Mouse (Mus musculus) forebrain, embryonic 10.5 days (tissue): ENCODE data around the gene Medag. TPM values are rescaled to one million over a fixed set of nuclear protein-coding genes. Genes with fewer than 3 reads are reported as not detected.
A peak's percentile ranks its signal among the peaks of the same experiment; 100 is the strongest.

Experiments used
- DNase-seq: peaks from one replicate; pipeline ENCODE4 v3.0.0-alpha.2; 2017; ENCODE audit warnings: low spot score; ENCODE audit errors: extremely low spot score
- H3K27ac ChIP-seq: fragments of 300-500 bp; sonication (generic); 2 replicates; pipeline ENCODE4 v1.5.1; 2016; ENCODE audit warnings: mild to moderate bottlenecking
- H3K27me3 ChIP-seq: fragments of 300-500 bp; sonication (generic); 2 replicates; pipeline ENCODE4 v1.6.1; 2016; ENCODE audit warnings: mild to moderate bottlenecking; ENCODE audit not compliant: poor library complexity, severe bottlenecking
- H3K36me3 ChIP-seq: fragments of 300-500 bp; sonication (generic); replicated peaks from 2 replicates; pipeline ENCODE4 v1.6.1; 2016; ENCODE audit warnings: mild to moderate bottlenecking, moderate library complexity
- H3K4me1 ChIP-seq: fragments of 300-500 bp; sonication (generic); 2 replicates; pipeline ENCODE4 v1.6.1; 2016
- H3K4me3 ChIP-seq: fragments of 300-500 bp; sonication (generic); 2 replicates; pipeline ENCODE4 v1.5.1; 2016; ENCODE audit warnings: mild to moderate bottlenecking, moderate library complexity
- H3K9me3 ChIP-seq: fragments of 300-500 bp; sonication (generic); 2 replicates; pipeline ENCODE4 v1.6.1; 2016; ENCODE audit warnings: mild to moderate bottlenecking, moderate library complexity
- WGBS: fragments of 180-500 bp; shearing (Covaris S2); methylation state at CpG from one replicate; pipeline ENCODE4 v1.1.7; 2016; 5-methylcytosine and 5-hydroxymethylcytosine counted together
- polyA plus RNA-seq: library from polyadenylated mRNA; unstranded; fragments of >200 nt; fragmentation: Nextera tagmentation; extraction: Ambion mirVana; gene quantifications from 2 replicates; pipeline ENCODE4 v1.2.1, GENCODE M21; 2016

The Medag gene
- polyA plus RNA-seq, 1 experiment from 2014 or later: 0.60 TPM

DNA sequence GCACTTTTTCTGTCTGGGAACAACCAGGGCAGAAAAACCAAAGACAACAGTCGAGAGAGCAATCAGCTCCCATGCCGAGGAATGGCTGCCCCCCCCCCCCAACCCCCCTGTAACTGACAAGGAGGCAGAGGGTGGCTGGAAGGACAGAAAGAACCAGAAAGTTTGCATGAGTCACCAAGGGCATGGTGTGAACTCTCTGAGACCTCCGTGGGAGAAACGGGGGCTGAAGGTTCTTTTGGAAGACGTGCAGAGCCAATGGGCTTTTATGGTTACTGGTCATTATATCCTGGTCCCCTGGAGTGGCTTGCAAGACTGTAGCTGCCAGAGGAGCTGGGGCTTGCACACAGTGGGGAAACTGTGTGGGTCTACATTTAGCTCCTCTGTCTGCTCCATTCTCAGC is 22.6 kb upstream of the Medag start:
- Histone ChIP-seq H3K4me3 (no peak overlapping the region), H3K27ac (peak overlapping the region; percentile 67), H3K9me3 (peaks cover 13% of the 10 kb centered on the region), H3K36me3 (no peaks in the 10 kb centered on the region), H3K27me3 (no peaks in the 10 kb centered on the region), H3K4me1 (peaks cover 23% of the 10 kb centered on the region)
- WGBS: 86% methylated on average over 5 of the region's 5 CpGs
- DNase-seq: no peak

DNA sequence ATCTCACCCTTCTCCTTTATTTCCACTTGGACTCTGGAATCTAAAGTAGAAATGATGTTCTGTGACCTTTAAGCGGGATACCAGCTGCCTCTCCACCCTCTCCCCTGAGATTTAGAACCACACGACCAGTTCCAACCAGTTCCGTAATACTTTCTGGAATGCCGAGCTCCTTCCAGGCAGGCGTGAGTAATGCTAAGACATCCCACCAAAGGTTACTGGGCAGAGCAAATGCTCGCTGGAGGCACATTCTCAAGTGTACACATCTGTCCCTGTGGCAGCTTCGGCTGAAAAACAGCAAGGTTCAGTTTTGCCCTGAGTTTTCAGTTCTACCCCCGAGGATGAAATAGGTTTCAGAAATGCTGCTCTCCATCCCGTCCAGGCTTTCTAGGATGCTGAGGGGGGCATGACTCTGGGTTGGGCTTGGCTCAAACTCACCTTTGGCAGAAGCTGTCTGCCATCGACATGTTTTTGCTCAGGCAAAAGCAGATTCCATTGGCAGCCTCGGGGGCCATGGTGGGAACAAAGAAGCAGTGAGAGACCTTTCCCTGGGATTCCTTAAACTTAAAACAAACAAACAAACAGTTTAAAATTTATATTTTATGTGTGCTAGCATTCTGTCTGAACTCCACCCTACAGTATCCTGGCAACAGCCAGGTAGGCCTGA is 21.9 kb upstream of the Medag start:
- H3K9me3 ChIP-seq: peaks cover 13% of the 10 kb centered on the region
- H3K4me3 ChIP-seq: no peak overlapping the region
- DNase-seq: no peak
- H3K27ac ChIP-seq: peak overlapping the region; percentile 67
- no peaks in the 10 kb centered on the region for H3K27me3 ChIP-seq
- 69% methylated on average over 11 of the region's 11 CpGs for WGBS
- H3K4me1 ChIP-seq: peaks cover 23% of the 10 kb centered on the region
- H3K36me3 ChIP-seq: no peaks in the 10 kb centered on the region

DNA sequence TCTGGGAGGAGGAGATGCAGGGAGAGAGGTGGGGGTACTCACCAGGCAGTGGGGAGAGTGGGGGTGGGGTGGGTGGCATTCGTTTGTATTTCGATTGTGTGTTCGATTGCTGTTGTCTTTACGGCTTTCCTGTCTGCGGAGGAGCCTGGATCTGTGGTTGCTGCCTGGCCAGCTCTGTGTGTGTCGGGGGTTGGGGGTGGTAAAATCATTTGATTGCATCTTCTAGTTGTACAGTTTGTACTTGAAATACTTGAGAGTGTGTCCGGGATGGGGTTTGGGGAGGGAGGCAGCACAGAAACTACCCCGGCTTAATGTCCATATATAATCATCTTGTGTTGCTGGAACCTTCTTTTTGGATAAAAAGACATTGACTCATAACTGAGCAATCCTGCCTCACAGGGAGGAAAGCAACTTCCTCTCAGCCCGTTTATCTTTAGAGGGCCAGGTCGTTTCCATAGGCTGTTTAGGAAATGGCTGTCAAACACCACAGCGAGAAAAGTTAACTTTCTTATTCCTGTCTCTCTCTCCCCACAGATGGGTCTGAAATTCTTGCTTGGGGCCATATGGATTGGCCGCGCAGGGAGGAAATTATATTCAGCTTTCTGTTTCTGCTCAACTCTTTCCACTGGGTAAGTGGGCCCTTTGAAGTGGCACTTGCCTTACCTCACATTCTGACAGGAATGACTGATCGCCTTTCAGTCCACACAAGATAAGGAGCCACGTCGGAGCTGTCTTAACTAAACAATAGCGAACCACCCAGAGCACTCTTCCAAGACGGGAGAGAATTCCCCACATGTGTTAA is 19.8 kb upstream of the Medag start:
- H3K4me1 ChIP-seq: peaks cover 23% of the 10 kb centered on the region
- H3K27me3 ChIP-seq: no peaks in the 10 kb centered on the region
- H3K4me3 ChIP-seq: no peak overlapping the region
- 71% methylated on average over 18 of the region's 18 CpGs for WGBS
- H3K27ac ChIP-seq: peak overlapping the region; percentile 36; the same call in 1 of the 2 replicates
- H3K36me3 ChIP-seq: no peaks in the 10 kb centered on the region
- DNase-seq: no peak
- H3K9me3 ChIP-seq: peaks cover 10% of the 10 kb centered on the region

DNA sequence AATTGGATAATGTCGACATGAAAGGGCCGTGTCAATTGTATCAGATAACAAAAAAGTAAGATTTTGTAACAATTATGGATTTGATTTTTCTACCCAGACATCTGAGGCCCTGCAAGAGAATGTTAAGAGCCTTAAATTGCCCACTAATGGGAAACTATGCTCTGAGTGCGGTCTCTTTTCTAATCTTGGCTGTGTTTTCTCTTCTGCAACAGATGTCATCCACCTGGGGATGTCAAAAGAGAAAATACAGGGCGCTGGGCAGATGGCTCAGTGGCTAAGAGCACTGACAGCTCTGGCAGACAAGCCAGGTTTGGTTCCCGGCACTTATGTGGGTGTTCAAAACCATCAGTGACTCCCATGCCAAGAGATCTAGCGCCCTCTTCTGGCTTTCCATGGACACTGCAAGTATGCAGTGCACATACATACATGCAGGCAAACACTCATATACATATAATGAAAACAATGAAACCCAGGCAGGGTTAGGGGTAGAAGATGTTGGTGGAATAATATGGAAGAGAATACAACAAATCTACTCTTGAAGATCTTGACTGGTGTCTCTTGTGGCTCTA is 19.0 kb upstream of the Medag start:
- Histone ChIP-seq H3K4me3 (no peak overlapping the region), H3K27ac (no peak overlapping the region), H3K27me3 (no peaks in the 10 kb centered on the region), H3K9me3 (peaks cover 7% of the 10 kb centered on the region), H3K4me1 (peaks cover 23% of the 10 kb centered on the region), H3K36me3 (no peaks in the 10 kb centered on the region)
- 81% methylated on average over 6 of the region's 6 CpGs for WGBS
- no peak for DNase-seq

DNA sequence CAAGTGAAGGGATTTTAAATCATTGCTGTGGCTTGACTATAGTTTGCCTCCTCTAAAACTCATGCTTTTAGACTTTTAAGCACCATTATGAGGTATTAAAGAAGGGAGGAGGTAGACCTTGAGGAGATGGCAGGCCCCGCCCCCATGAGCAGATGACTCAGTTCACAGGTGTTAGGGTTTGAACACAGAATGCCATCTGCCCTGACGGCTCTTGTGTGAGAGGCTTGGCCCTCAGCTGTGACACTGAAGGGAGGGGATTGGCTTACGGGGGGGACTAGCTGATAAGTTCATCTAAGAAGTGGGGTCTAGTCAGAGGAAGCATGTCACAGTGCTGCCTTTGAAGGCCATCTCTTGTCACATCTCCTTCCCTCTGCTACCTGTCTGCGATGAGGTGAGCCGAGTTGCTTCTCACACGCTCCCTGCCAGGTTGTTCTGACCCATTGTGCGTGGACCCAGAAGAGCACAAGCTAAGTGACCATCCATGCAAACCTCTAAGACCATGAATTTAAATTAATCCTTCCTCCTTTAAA is 10.0 kb upstream of the Medag start:
- Histone ChIP-seq H3K9me3 (peaks cover 13% of the 10 kb centered on the region; the same call in 1 of the 2 replicates), H3K27ac (no peak overlapping the region), H3K36me3 (no peaks in the 10 kb centered on the region), H3K27me3 (no peaks in the 10 kb centered on the region), H3K4me1 (no peaks in the 10 kb centered on the region), H3K4me3 (no peak overlapping the region)
- no peak for DNase-seq
- WGBS: 94% methylated on average over 7 of the region's 7 CpGs

DNA sequence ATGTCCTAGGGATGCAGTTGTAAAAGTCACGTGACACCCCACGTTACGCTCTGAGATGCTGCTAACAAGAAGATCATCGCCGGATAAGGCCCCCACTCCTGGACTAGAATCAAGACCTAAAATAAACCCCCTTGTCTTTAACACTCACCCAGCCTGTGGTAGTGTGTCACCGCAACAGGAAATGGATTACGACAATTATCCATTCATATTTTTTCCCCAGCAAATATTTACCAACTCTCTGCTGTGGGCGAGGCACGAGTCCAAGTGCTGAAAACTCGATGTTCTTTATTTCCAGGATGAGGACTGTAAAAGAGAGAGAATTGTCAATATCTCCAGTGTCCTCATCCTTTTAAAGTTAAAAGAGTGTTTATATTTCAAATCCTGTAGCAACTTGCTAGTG is 9.5 kb upstream of the Medag start:
- WGBS: 95% methylated on average over 10 of the region's 10 CpGs
- Histone ChIP-seq H3K4me3 (no peak overlapping the region), H3K9me3 (peaks cover 13% of the 10 kb centered on the region; the same call in 1 of the 2 replicates), H3K4me1 (no peaks in the 10 kb centered on the region), H3K27me3 (no peaks in the 10 kb centered on the region), H3K27ac (no peak overlapping the region), H3K36me3 (no peaks in the 10 kb centered on the region)
- DNase-seq: no peak

DNA sequence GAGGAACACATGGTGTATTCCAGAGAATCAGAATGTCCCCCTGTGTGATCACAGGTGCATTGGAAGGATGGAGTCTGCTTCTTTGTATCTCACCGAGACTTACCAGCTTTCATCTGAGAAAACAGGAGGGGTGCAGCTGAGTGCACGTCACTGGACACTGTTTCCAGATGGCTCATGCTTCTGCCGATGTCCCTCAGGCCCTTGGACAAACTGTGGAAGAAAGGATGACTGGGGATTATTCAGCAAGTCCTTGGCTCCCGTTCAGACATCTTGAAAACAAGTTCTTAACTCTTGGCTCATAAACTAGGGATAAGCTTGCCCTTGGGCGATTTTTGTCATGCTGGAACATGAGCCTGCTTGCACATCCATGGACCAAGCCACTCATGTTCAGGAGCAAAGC is 8.2 kb upstream of the Medag start:
- Histone ChIP-seq H3K4me1 (no peaks in the 10 kb centered on the region), H3K27me3 (no peaks in the 10 kb centered on the region), H3K4me3 (no peak overlapping the region), H3K9me3 (peaks cover 20% of the 10 kb centered on the region; the same call in 1 of the 2 replicates), H3K36me3 (no peaks in the 10 kb centered on the region), H3K27ac (no peak overlapping the region)
- DNase-seq: no peak
- WGBS: 81% methylated on average over 5 of the region's 5 CpGs

DNA sequence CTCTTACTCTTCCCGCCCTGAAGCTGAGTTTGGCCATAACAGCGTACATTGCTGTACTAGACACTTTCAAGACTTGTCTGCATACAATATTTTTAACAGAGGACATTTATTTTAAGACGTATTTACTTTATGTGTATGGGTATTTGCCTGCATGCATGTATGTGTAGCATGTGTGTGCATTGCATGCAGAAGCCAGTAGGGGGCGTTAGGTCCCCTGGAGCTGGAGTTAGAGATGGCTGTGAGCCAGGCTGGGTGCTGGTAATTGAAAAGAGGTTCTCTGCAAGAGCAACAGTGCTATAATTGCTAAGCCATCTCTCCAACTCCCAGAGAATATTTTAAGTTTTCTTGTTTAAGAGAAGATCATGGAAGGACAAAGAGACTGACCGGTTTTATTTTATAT is 6.8 kb upstream of the Medag start:
- Histone ChIP-seq H3K9me3 (peaks cover 20% of the 10 kb centered on the region; the same call in 1 of the 2 replicates), H3K27ac (no peak overlapping the region), H3K27me3 (peaks cover 1% of the 10 kb centered on the region), H3K36me3 (no peaks in the 10 kb centered on the region), H3K4me1 (no peaks in the 10 kb centered on the region), H3K4me3 (no peak overlapping the region)
- 86% methylated on average over 5 of the region's 5 CpGs for WGBS
- DNase-seq: no peak

DNA sequence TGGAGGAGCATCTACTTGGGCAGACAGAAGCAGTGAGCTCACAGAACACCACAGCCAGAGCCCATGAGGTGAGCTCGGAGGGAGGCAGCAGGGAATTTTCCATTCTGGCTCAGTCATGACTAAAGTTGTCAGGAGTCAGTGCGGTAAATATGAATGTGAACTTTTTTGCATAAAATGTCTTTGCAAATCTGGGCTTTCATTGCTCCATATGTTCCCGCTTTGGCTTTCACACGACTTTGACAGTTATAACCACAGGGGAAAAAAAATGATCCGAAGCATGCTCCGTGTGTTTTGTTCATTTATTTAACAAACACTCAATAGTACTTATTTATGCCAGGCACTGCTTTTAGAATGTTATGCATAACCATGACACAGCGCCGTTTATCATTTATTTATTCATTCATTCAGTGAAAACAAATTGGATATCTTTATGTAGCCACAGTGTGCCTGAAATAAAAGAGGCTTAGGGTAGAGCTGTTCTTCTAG is 4.7 kb upstream of the Medag start:
- no peak for DNase-seq
- Histone ChIP-seq H3K9me3 (peaks cover 20% of the 10 kb centered on the region; the same call in 1 of the 2 replicates), H3K4me3 (no peak overlapping the region), H3K27ac (no peak overlapping the region), H3K27me3 (peaks cover 23% of the 10 kb centered on the region), H3K4me1 (peaks cover 9% of the 10 kb centered on the region), H3K36me3 (no peaks in the 10 kb centered on the region)
- 93% methylated on average over 8 of the region's 8 CpGs for WGBS

DNA sequence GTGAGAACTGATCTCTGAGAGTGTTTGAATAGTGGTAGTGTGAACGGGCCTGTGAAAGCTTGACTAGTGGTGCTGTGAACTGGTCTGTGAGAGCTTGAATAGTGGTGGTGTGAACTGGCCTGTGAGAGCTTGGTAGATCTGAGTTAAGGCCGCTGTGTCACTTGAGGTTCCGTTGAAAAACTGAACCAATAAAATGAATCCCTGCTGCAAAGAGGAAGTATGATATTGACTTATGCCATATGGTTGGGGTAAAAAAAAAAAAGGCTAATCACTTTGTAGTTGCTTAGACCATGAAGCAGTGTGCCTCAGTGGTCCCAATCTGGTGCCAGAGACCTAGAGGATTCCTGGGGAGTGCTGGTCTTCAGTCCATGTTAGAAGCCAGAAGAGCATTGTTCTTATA is 2.0 kb upstream of the Medag start:
- peaks cover 18% of the 10 kb centered on the region for H3K4me1 ChIP-seq
- WGBS: 95% methylated on average over 3 of the region's 3 CpGs
- no peak overlapping the region for H3K27ac ChIP-seq
- H3K9me3 ChIP-seq: peaks cover 11% of the 10 kb centered on the region; the same call in 1 of the 2 replicates
- H3K4me3 ChIP-seq: no peak overlapping the region
- DNase-seq: no peak
- H3K36me3 ChIP-seq: no peaks in the 10 kb centered on the region
- peaks cover 45% of the 10 kb centered on the region for H3K27me3 ChIP-seq

DNA sequence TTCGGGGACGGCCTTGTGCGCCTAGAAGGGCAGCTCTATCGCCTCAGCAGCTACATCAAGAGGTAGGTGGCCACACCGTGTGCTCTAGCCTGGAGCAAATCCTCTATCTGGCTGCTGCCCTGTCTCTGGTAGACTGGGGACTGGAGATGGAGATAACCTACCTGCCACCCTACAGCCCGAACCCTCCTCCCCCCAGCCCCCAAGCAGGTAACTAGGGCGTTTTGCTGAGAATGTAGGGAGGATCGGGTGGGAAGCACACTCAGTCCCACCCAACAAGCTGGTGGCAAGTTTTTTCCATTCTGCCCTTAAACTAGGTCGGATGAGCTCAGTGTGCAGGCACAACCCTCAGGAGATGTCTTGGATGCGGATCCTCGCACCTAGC is 636 bp downstream of the Medag start:
- WGBS: 34% methylated on average over 11 of the region's 11 CpGs
- Histone ChIP-seq H3K4me1 (peaks cover 18% of the 10 kb centered on the region), H3K27me3 (peaks cover 48% of the 10 kb centered on the region), H3K27ac (peak overlapping the region; percentile 78), H3K4me3 (peak overlapping the region; percentile 51), H3K36me3 (no peaks in the 10 kb centered on the region), H3K9me3 (peaks cover 7% of the 10 kb centered on the region; the same call in 1 of the 2 replicates)
- no peak for DNase-seq

DNA sequence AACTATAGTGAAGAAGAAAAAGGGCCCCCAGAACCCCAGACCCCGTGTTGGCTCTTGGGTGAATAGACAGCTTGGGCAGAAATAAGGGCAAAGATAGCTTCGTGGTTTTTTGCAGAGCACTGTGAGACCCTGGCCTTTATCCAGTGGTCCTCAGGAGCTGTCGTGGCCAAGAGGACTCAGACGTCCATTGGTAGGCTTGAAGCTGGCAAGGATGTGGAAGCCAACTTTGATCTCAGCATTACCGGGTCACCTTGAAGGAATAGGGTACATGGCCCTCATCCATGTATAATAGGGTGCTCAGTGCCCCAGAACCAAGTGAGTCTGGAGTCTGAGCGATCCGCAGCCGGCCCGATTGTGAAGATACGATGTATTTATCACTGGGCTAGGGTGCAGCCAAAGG is 1.1 kb downstream of the Medag start:
- Histone ChIP-seq H3K4me3 (no peak overlapping the region), H3K27me3 (peaks cover 48% of the 10 kb centered on the region), H3K9me3 (peaks cover 3% of the 10 kb centered on the region; the same call in 1 of the 2 replicates), H3K4me1 (peaks cover 18% of the 10 kb centered on the region), H3K27ac (no peak overlapping the region), H3K36me3 (no peaks in the 10 kb centered on the region)
- DNase-seq: no peak
- 91% methylated on average over 10 of the region's 10 CpGs for WGBS
